Mouse (Mus musculus) thymus, postnatal 0 days (tissue): ENCODE data around the gene Mapk8ip3. TPM values are rescaled to one million over a fixed set of nuclear protein-coding genes. Genes with fewer than 3 reads are reported as not detected.

Experiments used
- DNase-seq: peaks from one replicate; pipeline ENCODE4 v3.0.0-alpha.2; 2015; ENCODE audit warnings: low spot score
- polyA plus RNA-seq: library from polyadenylated mRNA; unstranded; fragments of >200 nt; fragmentation: Nextera tagmentation; extraction: Ambion mirVana; gene quantifications from 2 replicates; pipeline ENCODE4 v1.2.1, GENCODE M21; 2015

Gene Mapk8ip3
- polyA plus RNA-seq, 1 experiment from 2014 or later: 18.3 TPM

- peak; percentile 99 for DNase-seq
Measured at GRCm38 (mm10) chr17:24886134-24886931, 50.4 kb downstream of the Mapk8ip3 start, which contains the start of the genes Nubp2 and Spsb3. Nubp2 (minus strand) TSS chr17:24886349. Spsb3 (plus strand) TSS chr17:24886643.

- DNase-seq: no peak
Measured at GRCm38 (mm10) chr17:24885356-24886133, 51.2 kb downstream of the Mapk8ip3 start.

DNA sequence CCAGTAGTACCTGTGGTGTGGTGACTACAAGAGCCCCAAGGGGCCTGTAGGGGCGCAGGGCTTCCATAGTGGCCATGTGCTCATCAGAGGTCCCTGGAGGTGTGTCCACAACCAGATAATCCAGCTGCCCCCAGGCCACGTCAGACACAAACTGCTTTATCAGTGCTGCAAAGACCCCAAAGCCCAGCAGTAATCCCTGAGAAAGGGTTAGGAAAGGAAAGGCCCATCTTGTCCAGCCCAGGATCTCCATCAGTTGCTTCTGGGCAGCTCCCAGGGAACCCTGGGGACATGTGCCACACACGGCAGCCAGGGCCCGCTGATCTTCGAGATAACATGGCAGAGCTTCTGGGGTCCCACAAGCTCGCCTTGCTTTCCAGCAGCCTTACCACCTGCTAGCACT lies 52.4 kb downstream of the Mapk8ip3 start:
- DNase-seq: no peak

- no peak for DNase-seq
Measured at GRCm38 (mm10) chr17:24881738-24882440, 54.9 kb downstream of the Mapk8ip3 start.

DNA sequence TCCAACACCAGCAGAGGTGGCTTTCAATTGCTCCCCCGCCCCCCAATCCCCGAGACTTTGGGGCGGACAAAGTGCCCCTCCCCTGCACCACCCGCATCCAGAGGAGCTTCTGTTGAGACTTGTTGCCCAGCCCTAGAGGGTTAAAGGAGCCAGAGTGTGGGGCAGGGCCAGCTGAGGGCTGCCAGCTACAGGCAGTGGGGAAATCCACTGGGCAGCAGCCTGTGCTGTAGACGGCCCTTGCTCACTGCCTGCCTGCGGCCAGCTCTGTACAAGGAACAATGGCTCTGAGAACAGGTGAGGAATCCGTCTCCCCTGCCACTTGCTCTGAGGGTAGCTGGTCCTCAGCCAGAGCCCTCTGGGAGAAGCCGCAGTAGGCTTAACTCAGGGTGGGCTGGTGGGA lies 58.2 kb downstream of the Mapk8ip3 start:
- no peak for DNase-seq

DNA sequence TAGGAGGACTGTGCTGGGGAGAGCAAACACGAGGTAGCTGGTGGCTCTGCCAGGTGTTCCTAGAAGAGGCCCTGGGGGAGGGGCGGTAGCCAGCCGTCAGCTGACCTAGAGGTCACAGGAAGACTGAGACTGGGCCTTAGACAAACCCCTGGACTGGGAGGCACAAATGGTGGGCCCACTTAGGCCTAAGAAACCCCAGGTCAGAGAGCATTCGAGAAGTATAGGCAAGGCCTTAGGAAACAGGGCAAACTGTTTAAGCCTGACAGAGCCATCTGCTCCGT lies 58.7 kb downstream of the Mapk8ip3 start:
- DNase-seq: no peak

GRCm38 (mm10) chr17:24877336-24878116 lies 59.3 kb downstream of the Mapk8ip3 start:
- DNase-seq: no peak

DNA sequence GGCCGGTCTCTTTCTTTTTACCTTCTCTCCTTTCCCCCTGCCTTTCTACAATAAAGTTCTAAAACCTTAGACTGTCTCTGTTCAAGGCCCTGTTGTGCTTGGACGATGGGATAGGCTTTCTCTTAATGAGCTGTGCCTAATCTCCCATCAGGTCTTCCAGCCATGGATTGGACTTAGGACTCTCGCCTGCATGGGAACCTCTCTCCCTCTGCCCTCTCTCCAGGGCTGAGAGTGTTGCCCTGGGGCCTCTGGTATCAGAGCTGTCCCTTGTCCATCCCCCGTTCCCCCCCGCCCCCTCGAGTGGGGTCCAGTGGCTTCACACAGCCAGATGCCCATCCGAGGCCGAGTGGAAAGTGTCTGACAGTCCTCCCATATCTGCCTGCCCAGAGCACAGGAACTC lies 61.8 kb downstream of the Mapk8ip3 start:
- DNase-seq: no peak

DNA sequence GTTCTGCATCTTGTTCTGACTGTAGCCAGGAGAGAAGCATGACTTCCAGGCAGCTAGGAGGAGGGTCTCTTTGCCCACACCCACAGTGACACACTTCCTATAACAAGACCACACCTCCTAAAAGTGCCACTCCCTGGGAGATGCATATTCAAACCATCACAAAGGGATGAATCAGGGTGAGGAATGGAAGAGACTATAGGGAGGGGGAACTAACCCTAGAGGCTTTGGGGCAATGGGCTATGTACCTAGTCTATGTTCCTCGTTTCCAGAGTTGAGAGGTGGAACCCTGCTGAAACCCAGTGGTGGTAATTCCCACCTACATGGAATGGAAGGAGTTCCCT lies 62.4 kb downstream of the Mapk8ip3 start:
- DNase-seq: no peak

DNA sequence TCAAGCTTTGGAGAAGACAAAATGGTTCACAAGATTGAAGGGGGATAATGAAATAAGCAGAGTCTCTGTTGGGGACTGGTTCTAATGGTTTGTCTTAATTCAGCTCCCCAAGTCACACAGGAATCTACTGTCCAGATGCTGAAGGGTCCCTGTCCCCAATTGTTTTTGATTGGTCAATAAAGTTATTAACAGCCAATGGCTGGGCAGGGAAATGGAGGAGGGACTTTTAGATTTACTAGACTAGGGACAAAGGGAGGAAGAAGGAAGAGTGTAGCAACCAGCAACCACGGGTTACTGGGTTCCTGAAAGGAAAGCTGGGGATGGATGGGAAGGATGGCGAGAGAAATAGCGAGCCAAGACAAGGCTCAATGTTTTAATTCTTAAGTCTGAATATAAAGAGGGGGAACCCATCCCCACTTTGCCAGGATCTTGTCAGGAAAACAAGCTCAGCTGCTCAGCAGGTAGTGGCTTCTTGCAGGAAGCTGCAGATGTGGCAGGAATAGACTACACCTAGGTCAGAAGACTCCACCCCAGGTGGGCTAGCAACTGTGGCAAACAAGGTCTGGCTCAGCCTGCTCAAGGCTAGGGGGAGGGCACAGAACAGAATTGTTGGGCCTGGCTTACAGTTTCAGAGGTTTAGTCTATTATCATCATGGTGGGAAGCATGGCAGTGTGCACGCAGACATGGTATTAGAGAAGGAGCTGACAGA lies 62.9 kb downstream of the Mapk8ip3 start:
- no peak for DNase-seq

- no peak for DNase-seq
Measured at GRCm38 (mm10) chr17:24867914-24868313, 68.9 kb downstream of the Mapk8ip3 start.

- no peak for DNase-seq
Measured at GRCm38 (mm10) chr17:24865776-24866175, 71.0 kb downstream of the Mapk8ip3 start, which contains the start of gene Igfals. Igfals (plus strand) TSS chr17:24865997.

DNA sequence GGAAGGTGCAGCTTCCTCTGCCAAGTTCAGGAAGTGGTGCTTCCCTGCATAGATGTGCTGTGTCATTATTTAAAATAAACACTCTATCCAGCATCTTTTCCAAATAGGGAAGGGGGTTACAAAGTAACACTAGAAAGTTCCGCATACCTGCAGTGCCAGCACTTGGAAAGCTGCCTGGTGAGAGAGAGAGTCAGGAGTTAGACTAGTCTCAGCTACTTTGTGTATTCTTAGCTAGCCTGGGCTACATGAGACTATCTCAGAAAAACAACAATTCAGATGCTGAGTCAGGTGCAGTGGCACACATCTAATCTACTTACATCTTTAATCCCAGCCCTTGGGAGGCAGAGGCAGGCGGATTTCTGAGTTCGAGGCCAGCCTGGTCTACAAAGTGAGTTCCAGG lies 75.0 kb downstream of the Mapk8ip3 start:
- no peak for DNase-seq

DNA sequence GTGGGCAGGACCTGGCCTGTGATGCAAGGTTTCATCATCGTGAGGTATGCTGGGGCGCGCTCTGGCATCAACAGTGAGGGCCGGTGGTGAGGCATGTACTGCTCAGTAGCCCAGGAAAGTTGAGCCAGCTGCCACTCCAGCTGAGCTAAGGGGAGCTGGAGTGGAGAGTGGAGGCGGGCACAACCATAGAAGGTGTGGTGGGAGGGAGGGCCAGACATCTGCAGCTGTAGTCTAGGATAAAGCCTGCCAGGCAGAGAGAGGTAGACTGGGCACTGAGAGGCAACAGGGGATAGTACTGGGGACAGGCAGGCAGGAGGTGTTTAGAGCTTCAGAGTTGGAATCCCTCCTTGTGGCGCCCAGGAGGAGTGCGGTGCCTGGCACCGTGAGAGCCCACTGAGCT lies 76.7 kb downstream of the Mapk8ip3 start:
- no peak for DNase-seq

DNA sequence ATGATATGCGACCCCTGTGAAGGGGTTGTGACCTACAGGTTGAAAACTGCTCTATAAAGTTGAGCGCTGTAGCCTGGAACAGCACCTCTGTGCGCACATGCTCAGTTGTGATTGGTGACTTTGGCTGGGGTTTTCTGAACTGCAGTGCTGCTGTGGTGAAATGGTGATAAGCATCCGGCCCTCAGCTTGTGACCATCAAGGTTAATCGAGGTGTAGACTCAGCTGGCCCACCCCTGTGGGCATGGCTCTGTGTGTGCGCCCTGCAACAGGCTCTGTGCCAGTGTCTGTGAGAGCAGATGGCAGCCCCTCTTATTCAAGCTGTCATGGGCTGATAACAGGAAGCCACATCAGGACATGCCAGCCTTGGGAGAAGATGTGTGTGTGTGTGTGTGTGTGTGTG lies 77.8 kb downstream of the Mapk8ip3 start:
- no peak for DNase-seq

GRCm38 (mm10) chr17:24857831-24858470 lies 78.8 kb downstream of the Mapk8ip3 start:
- no peak for DNase-seq

- no peak for DNase-seq
Measured at GRCm38 (mm10) chr17:24856589-24856988, 80.2 kb downstream of the Mapk8ip3 start.

GRCm38 (mm10) chr17:24855838-24856464 lies 80.8 kb downstream of the Mapk8ip3 start:
- no peak for DNase-seq

DNA sequence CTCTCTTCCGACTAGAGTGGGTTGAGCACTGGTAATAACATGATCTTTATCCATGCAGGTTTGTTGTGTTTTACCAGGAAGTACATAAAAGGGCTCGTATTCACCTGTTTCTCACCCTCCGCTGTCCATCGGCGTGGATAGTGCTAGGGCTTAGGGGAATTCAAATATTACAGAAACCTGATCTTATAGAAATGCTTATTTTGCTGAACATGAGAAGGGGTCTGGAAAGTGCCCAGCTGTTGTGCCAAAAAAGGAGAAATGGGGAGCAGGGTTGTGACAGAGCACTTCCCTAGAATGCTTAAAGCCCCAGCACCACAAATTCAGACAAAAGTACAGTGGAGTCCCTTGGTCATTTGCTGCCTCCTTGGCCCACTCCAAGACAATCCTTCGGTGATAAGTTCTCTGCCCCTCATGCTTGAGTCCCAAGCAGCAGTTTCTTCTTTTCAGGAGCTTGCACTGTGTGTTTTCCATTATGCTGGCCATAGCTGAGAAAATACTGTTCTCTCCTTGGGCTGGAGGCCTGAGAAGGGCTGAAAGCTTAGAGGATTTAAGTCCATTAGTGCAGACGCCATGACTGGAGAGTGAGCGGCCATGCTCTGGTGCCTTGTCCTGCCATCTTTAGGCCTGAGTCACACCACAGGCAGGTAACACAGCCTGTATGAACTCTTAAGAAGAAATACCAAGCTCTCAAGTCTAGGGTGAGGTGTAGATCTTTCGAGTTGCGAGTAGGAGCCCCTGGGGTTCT lies 85.2 kb downstream of the Mapk8ip3 start:
- no peak for DNase-seq
